Mouse (Mus musculus) cerebellum, adult 2 months (tissue): Measurements from ENCODE around the gene Pcnx3.

Experiments
- CTCF ChIP-seq: fragments of 200-500 bp; IDR thresholded peaks from 2 replicates; pipeline ENCODE4 v1.5.1; 2011; ENCODE audit warnings: low read depth, mild to moderate bottlenecking, control low read depth, low read length, moderate library complexity, borderline replicate concordance; ENCODE audit not compliant: insufficient read depth
- POLR2A ChIP-seq: fragments of 200-500 bp; IDR thresholded peaks from 2 replicates; pipeline ENCODE4 v1.6.1; 2011; ENCODE audit warnings: low read length, control low read depth, borderline replicate concordance; ENCODE audit not compliant: insufficient read depth

DNA sequence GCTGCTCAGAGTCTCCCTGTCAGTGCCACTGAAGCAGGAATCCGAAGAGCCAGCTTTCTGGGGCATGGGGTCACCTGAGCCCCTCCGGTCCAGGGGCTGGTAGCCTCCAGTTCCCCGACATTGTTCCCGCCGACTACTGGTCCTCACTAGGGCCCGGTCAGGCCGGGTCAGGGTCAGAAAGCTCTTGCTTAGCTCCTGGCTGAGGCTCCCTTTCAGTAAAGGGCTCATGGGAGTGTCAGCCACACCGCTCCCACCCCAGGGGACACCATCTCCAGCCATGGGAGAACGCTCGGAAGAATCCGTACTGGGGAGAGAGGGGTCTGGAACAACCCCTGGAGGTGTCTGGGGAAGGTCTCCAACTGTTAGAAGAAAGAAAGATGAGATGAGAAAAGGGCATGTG, 2.8 kb downstream of the Pcnx3 start:
- TF ChIP-seq POLR2A: no peak
- TF ChIP-seq CTCF: no peak
